Mouse (Mus musculus): Measurements from ENCODE around the gene Fbxo6. TPM values are rescaled to one million over a fixed set of nuclear protein-coding genes. Genes with fewer than 3 reads are reported as not detected.

Fbxo6 gene
- polyA plus RNA-seq, 1 experiment from 2014 or later: 28.1 TPM

DNA sequence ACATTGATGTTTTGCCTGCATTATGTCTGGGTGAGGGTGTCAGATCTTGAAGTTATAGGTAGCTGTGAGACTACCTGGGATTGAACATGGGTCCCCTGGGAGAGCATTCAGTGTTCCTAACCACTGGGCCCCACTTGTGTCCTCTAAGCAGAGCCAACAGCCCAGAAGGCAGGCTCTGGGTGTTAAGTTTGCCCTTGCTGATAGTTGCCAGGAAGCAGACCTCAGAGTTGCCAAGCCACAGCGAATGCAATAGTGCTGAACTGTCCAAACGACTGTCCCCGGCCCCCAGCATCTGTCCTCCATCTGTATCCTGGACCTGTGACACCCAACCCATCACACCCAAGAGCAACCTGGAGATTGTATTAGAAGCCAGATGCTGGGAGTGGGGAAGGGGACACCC lies 53.3 kb downstream of the Fbxo6 start:
- no peak overlapping the region for H3K4me3 ChIP-seq (ENCODE audit: low read depth, low read length)
- no peaks in the 10 kb centered on the region for H3K27me3 ChIP-seq (ENCODE audit: control insufficient read depth, insufficient read depth, low read length)
- no peak for DNase-seq (ENCODE audit: low spot score)
- no peak for ATAC-seq (ENCODE audit: low FRiP score, low TSS enrichment)
- no peak for TF ChIP-seq CTCF (IDR thresholded peaks at IDR 0.05; ENCODE audit: low read depth)
- TF ChIP-seq EP300 (optimal IDR thresholded peaks at IDR 0.05): no peak
- no peak overlapping the region for H3K27ac ChIP-seq (replicated peaks)
- H3K4me1 ChIP-seq (replicated peaks; ENCODE audit: control insufficient read depth, insufficient read depth): no peaks in the 10 kb centered on the region
- WGBS: 58% methylated on average over 3 of the region's 3 CpGs
- H3K9ac ChIP-seq (ENCODE audit: low read length): no peak overlapping the region
- H3K4me2 ChIP-seq (replicated peaks; ENCODE audit: low read depth): no peak overlapping the region
- H3K9me3 ChIP-seq (ENCODE audit: control insufficient read depth, low read length): no peaks in the 10 kb centered on the region
- no peaks in the 10 kb centered on the region for H3K36me3 ChIP-seq (ENCODE audit: control insufficient read depth, insufficient read depth, low read length)

DNA sequence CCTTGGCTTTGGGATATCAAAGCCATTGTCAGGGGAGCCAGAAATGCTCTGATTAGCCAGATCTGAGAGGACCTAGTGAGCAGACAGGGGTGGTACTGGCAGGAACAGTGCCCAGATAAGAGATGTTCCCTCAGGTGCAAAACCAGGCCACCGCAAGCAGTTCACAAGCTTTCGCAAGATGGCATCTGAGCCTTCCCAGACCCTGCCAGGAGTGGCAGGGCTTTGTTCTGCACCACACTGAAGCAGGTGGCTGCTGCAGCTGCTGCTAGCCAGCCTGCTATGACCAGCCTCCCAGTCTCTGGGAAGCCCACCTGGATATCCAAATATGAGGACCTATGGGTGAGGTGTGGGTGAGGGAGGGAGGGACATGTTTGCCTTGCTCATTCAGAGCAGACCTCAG lies 54.0 kb downstream of the Fbxo6 start:
- Histone ChIP-seq H3K27me3 (ENCODE audit: control insufficient read depth, insufficient read depth, low read length) (no peaks in the 10 kb centered on the region), H3K4me3 (ENCODE audit: low read depth, low read length) (no peak overlapping the region), H3K4me1 (replicated peaks; ENCODE audit: control insufficient read depth, insufficient read depth) (no peaks in the 10 kb centered on the region), H3K9ac (ENCODE audit: low read length) (no peak overlapping the region), H3K36me3 (ENCODE audit: control insufficient read depth, insufficient read depth, low read length) (no peaks in the 10 kb centered on the region), H3K4me2 (replicated peaks; ENCODE audit: low read depth) (no peak overlapping the region), H3K9me3 (ENCODE audit: control insufficient read depth, low read length) (no peaks in the 10 kb centered on the region), H3K27ac (replicated peaks) (no peak overlapping the region)
- TF ChIP-seq EP300 (optimal IDR thresholded peaks at IDR 0.05) (no peak), CTCF (IDR thresholded peaks at IDR 0.05; ENCODE audit: low read depth) (no peak)
- DNase-seq (ENCODE audit: low spot score) (no peak), ATAC-seq (ENCODE audit: low FRiP score, low TSS enrichment) (no peak)
- 94% methylated on average over 2 of the region's 2 CpGs for whole genome bisulfite sequencing

Small RNA genes within 50 kb of the gene (microRNA-seq; reads per million reads assigned to microRNA genes)
- not detected for gene Mir7022

Other genes starting within 250 kb of the Fbxo6 start
- 26.7 and 27.2 TPM in 2 replicates for gene Mfn2, start 247.4 kb downstream of the Fbxo6 start, polyA plus RNA-seq (2015; fragmentation: Nextera tagmentation; extraction: Ambion mirVana)
- gene Plod1, start 215.4 kb downstream of the Fbxo6 start, polyA plus RNA-seq (2015; fragmentation: Nextera tagmentation; extraction: Ambion mirVana): 20.1 and 21.7 TPM in 2 replicates
- 13.3 and 15.5 TPM in 2 replicates for gene 2510039O18Rik, start 211.2 kb downstream of the Fbxo6 start, polyA plus RNA-seq (2015; fragmentation: Nextera tagmentation; extraction: Ambion mirVana)
- gene Nppb, start 166.4 kb downstream of the Fbxo6 start, polyA plus RNA-seq (2015; fragmentation: Nextera tagmentation; extraction: Ambion mirVana): not detected in 2 replicates
- gene Nppa, start 151.4 kb downstream of the Fbxo6 start, polyA plus RNA-seq (2015; fragmentation: Nextera tagmentation; extraction: Ambion mirVana): 0.30 and 0.74 TPM in 2 replicates
- 1.8 and 2.1 TPM in 2 replicates for gene Clcn6, start 113.3 kb downstream of the Fbxo6 start, polyA plus RNA-seq (2015; fragmentation: Nextera tagmentation; extraction: Ambion mirVana)
- 8.2 and 8.7 TPM in 2 replicates for gene Mthfr, start 113.1 kb downstream of the Fbxo6 start, polyA plus RNA-seq (2015; fragmentation: Nextera tagmentation; extraction: Ambion mirVana)
- 23.2 and 26.9 TPM in 2 replicates for gene Agtrap, start 64.1 kb downstream of the Fbxo6 start, polyA plus RNA-seq (2015; fragmentation: Nextera tagmentation; extraction: Ambion mirVana)
- gene Mad2l2, start 21.8 kb downstream of the Fbxo6 start, polyA plus RNA-seq (2015; fragmentation: Nextera tagmentation; extraction: Ambion mirVana): 24.6 and 25.0 TPM in 2 replicates
- 0.01 TPM in 1 of 2 replicates, not detected in the other for gene Draxin, start 21.4 kb downstream of the Fbxo6 start, polyA plus RNA-seq (2015; fragmentation: Nextera tagmentation; extraction: Ambion mirVana)
- 4.1 TPM in 2 replicates for gene Fbxo44, start 8.3 kb upstream of the Fbxo6 start, polyA plus RNA-seq (2015; fragmentation: Nextera tagmentation; extraction: Ambion mirVana)
- 0.55 and 0.76 TPM in 2 replicates for gene Fbxo2, start 8.5 kb upstream of the Fbxo6 start, polyA plus RNA-seq (2015; fragmentation: Nextera tagmentation; extraction: Ambion mirVana)
- gene Disp3, start 135.8 kb upstream of the Fbxo6 start, polyA plus RNA-seq (2015; fragmentation: Nextera tagmentation; extraction: Ambion mirVana): 0.04 and 0.06 TPM in 2 replicates